Mouse (Mus musculus): ENCODE data around the gene Dpp3. TPM values are rescaled to one million over a fixed set of nuclear protein-coding genes. Genes with fewer than 3 reads are reported as not detected.
"Not testable (repeated sequence)": the region's sequence is repeated elsewhere in the genome, so short reads cannot be mapped to it uniquely, and the experiment has no call there.

Dpp3 gene
- 10 to 100 TPM; 39.2 to 45.0 (median 41.7) TPM for total RNA-seq (2022)

- peak; percentile 93 to 96 for DNase-seq (ENCODE audit: low spot score in 2 of 2)
These were observed at the start of gene Dpp3 for GRCm38 (mm10) chr19:4927904-4928531. Dpp3 (minus strand) TSS chr19:4928287.

- no peak for DNase-seq (ENCODE audit: low spot score in 2 of 2)
These were observed 40.1 kb upstream of the Dpp3 start for GRCm38 (mm10) chr19:4968236-4968635.

DNA sequence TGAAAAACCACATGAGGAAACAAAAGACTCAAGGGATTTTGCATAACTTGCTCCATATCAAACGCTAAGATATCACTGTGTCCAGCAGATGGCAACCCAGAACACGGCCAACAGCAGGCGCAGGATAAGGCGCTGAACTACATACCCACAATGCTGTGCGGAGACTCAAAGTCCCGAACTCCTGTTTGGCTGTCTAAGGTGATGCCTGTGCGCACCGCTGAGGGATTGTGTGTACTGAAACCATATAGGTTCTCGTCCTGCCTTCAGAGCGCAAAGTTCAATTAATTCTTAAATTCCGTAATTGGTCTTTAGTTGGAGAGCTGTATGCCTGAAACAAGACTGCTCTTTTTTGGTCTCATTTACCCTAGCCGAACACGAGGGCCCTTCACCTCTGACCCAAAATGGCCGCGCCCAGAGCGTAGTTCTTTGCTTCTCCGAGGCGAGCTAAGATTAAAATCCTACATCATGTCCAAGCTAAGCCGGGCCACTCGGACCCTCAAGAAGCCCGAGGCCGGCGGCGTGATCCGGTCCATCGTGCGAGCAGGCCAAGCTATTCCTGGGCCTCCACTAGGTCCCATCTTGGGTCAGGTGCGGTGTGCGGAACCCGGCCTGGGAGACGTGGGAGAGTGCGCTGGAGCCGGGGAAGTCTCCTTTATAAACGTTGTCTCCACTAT lies 34.0 kb upstream of the Dpp3 start, which contains the start of gene Mrpl11:
TSS of gene Mrpl11 (plus strand) at position 220 of the 674 bp plus-strand sequence.
- peak; percentile 87 to 91 for DNase-seq (ENCODE audit: low spot score in 2 of 2)

DNA sequence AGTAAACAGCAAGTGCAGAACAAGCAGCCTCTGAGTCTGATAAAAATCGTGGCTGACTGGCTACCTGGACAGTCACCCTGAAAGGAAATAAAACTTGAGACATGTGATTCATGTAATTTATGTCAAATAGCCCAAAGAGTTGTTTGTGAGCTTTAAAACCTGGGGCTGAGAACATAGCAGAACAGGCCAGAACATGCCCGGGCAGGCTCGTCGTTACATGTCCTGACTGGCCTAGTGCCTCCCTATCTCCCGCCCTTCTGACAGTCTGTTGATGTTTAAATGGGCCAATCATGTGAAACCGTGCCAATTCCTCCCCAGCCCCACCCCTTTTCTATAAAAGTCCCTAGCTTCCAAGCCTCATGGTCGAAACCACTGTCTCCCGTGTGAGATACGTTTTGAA lies 20.6 kb upstream of the Dpp3 start:
- not testable (repeated sequence) for DNase-seq (ENCODE audit: low spot score in 2 of 2)

GRCm38 (mm10) chr19:4945540-4945939 lies 17.5 kb upstream of the Dpp3 start:
- no peak for DNase-seq (ENCODE audit: low spot score in 2 of 2)

DNA sequence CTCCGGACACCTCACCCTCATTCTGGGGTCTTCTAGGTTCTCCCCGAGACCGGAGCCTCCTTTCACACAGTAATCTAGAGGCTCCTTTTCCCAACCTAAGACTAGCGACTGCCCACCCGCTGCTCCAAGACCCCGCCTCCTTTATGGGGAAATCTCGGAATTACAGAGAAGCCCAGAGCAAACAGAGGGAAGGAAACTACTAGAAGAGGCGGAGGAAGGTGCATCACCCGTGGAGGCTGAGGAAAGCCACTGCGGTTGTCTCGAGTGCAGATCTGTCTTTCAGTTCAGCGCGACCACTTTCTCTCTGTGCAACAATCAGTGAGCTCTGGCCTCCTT lies 15.1 kb upstream of the Dpp3 start:
- no peak for DNase-seq (ENCODE audit: low spot score in 2 of 2)

DNA sequence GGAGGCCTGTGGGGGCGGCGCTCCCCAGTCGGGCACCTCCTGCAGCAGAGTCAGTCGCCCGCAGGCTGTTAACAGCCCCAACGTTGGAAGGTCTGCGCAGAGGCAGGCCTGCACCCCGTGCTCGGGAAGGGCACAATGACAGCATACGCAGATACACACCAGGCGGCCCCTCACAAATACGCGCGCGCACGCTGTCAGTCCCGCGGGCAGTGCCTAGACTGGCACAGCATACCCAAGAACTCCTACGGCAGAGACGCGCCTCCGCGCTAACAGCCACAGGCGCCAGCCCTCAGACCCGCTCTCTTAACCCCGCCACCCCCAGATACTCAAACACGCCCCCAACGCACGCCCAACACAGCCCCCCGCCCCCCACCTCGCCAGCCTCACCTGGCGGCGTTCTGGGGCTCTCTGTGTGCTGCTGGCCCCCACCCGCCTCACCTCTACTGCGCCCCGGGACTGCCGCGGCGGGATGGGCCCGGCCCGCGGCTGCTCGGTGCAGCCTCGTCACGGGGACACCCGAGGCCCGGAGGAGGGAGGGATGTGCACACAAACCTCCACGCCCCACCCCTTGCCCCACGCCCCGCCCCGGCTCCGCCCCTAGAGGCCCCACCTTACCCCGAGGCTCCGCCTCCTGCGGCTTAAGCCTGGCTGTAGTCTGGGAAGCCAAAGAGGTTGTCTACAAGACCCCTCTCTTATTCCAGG lies 14.6 kb upstream of the Dpp3 start, which contains the start of gene Peli3:
TSS of gene Peli3 (minus strand) at position 577 of the 702 bp plus-strand sequence.
- peak; percentile 50 to 71 for DNase-seq (ENCODE audit: low spot score in 2 of 2)

- DNase-seq (ENCODE audit: low spot score in 2 of 2): no peak
These were observed 9.6 kb upstream of the Dpp3 start for GRCm38 (mm10) chr19:4937444-4938310.

DNA sequence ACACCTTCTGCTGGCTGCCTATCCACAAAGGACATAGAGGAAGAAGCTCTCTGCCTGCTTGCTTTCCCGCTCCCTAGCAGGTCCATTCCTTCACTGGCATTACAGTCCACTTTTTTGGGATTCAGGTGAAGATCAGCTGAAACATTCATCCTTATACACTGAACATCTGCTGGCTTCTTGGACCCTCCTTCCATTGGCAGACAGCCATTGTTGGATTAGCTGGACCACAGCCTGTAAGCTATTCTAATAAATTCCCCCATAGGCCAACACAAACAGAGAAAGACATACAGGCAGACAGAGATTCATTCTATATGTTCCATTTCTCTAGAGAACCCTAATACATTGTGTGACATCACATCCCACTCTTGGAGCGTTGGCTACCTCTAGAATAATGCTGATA lies 8.8 kb upstream of the Dpp3 start:
- DNase-seq (ENCODE audit: low spot score in 2 of 2): no peak

DNA sequence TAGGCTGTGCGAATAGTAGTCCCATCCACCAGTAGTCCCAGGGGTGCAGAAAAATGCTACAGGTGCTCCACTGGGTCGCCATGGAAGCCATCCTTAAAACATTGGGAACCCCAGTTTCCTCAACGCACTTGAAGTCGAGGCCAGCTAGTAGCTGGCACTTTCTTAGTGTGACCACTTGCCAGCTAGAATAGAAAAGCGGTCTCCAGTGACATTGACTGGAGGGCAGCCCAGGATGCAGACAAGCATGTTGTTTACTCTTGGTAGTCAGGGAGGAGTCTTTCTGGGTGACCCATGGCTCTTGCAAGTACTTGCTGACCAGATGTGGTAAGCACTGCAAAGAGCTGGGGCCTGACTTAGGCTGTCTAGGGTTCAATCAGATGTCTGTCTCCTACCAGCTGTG lies 694 bp upstream of the Dpp3 start:
- DNase-seq (ENCODE audit: low spot score in 2 of 2): no peak

- DNase-seq (ENCODE audit: low spot score in 2 of 2): no peak
These were observed 2.8 kb downstream of the Dpp3 start for GRCm38 (mm10) chr19:4925121-4925860.

- no peak for DNase-seq (ENCODE audit: low spot score in 2 of 2)
These were observed 8.4 kb downstream of the Dpp3 start for GRCm38 (mm10) chr19:4919652-4920051.

GRCm38 (mm10) chr19:4916827-4917226 lies 11.3 kb downstream of the Dpp3 start:
- no peak for DNase-seq (ENCODE audit: low spot score in 2 of 2)

- no peak for DNase-seq (ENCODE audit: low spot score in 2 of 2)
These were observed 12.0 kb downstream of the Dpp3 start for GRCm38 (mm10) chr19:4915924-4916603.

DNA sequence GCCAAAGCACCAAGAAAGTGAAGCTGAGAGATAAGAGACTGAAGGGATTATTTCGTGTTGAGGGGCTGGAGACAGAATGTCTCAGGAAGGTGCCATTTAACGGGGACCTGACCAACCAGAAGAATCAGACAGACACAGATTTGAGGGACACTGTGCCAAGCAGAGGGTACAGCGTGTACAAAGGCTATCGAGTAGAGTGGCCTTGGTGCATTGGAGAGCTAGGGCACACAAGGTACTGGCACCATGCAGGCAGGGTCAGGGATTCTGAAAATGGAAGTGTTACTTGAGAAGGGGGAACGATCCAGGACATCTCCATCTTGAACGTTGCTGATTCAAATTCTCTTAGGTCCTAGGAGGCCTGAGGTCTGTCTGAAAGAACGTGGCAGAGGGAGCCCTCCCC lies 18.7 kb downstream of the Dpp3 start:
- DNase-seq (ENCODE audit: low spot score in 2 of 2): no peak

DNA sequence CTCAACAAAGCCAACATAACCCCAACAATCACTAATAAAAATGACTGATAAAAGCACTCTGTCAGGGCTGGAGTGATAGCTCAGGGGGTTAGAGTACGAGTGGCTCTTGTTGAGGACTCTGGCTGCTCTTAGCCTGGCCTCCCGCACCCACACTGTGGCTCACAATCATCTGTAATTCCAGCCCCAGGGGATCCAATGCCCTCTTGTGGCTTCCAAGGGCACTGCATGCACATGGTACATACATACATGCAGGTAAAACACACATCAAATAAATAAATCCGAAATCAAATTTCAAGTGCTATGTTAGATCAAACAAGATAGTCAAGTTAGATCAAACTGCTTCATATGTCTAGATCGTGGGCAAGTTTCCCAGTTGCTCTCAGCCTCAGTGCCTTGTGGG lies 20.0 kb downstream of the Dpp3 start:
- DNase-seq (ENCODE audit: low spot score in 2 of 2): no peak

- DNase-seq (ENCODE audit: low spot score in 2 of 2): peak; percentile 57 to 71
These were observed 21.9 kb downstream of the Dpp3 start, which contains the start of gene Bbs1 for GRCm38 (mm10) chr19:4905979-4906794. Bbs1 (minus strand) TSS chr19:4906628.

DNA sequence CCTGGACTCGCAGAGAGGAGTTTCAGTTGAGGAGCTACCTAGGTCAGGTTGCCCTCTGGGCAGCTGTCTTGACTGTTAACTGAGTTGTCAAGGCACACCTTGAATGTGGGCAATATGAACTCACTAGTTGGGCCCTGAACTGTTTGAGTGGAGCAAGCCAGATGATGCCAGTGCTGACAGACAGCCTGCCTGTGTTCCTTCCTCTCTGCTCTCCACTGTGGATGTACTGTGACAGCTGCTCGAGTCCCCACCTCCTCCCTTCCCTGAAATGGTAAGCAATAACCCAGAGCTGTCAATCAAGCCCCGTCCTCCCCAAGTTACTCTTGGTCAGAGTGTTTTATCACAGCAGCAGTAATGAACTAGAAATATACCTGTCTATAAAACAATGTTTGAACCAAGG lies 28.2 kb downstream of the Dpp3 start:
- no peak for DNase-seq (ENCODE audit: low spot score in 2 of 2)

DNA sequence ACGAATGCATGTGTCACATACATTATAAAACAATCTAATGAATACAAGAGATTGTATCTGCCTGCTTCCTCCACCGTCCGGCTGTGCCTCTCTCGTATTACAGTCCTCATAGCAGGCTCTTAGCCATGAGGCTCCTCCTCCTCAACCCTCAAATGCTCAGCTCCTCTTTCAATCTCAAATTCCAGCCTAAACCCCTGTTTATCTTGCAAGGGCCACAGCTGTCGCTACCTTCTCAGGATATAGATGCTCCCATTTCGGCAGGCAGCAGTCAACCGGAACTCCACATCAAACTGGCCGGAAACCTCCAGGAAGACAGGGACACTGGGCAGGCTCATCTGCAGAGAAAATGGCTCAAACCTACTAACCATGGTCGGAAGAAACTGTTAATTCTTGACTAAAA lies 29.1 kb downstream of the Dpp3 start:
- DNase-seq (ENCODE audit: low spot score in 2 of 2): no peak

Measured in left cerebral cortex, adult 8-10 months (tissue).